Mouse (Mus musculus): ENCODE results near the gene Fitm1. TPM values are rescaled to one million over a fixed set of nuclear protein-coding genes. Genes with fewer than 3 reads are reported as not detected.

The Fitm1 gene
- polyA plus RNA-seq, 1 experiment from 2014 or later = 0.40 TPM

DNA sequence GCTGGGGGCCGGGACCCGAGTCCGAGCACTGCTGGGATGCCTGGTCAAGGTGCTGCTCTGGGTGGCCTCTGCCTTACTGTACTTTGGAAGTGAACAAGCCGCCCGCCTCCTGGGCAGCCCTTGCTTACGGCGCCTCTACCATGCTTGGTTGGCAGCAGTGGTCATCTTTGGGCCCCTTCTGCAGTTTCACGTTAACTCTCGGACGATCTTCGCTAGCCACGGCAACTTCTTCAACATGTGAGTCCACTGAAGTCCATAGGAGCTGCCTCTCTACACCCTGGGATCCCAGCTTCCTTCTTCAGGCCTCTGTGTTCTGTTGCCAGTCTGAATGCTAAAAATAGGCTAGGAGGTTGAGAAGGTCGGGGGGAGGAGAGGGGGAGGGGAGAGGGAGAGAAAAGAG, 294 bp downstream of the Fitm1 start:
- 84% methylated on average over 13 of the region's 13 CpGs for WGBS
- H3K27ac ChIP-seq = no peak overlapping the region
- no peak overlapping the region for H3K4me2 ChIP-seq
- no peaks in the 10 kb centered on the region for H3K9me3 ChIP-seq
- H3K4me1 ChIP-seq (replicated peaks) = peaks cover 29% of the 10 kb centered on the region
- H3K9ac ChIP-seq = 0 out of 2 replicates have a peak overlapping the region, but pooled peaks have one; percentile 0
- H3K36me3 ChIP-seq = peaks cover 15% of the 10 kb centered on the region
- H3K27me3 ChIP-seq = no peaks in the 10 kb centered on the region
- H3K4me3 ChIP-seq = no peak overlapping the region
- no peak for ATAC-seq (ENCODE audit: low FRiP score)

GRCm38 (mm10) chr14:55576376-55576775, 959 bp downstream of the Fitm1 start:
- Histone ChIP-seq H3K27me3 (no peaks in the 10 kb centered on the region), H3K4me3 (no peak overlapping the region), H3K4me2 (no peak overlapping the region), H3K36me3 (peaks cover 16% of the 10 kb centered on the region), H3K9ac (no peak overlapping the region), H3K27ac (no peak overlapping the region), H3K4me1 (replicated peaks) (peaks cover 29% of the 10 kb centered on the region), H3K9me3 (no peaks in the 10 kb centered on the region)
- no peak for ATAC-seq (ENCODE audit: low FRiP score)
- 84% methylated on average over 16 of the region's 16 CpGs for WGBS

GRCm38 (mm10) chr14:55577871-55578667, 2.7 kb downstream of the Fitm1 start, which contains the start of gene Psme1:
TSS of gene Psme1 (plus strand) at chr14:55578123.
- Histone ChIP-seq H3K4me3 (peak within 1 kb of the TSS; percentile 71), H3K36me3 (peaks cover 23% of the 10 kb centered on the region), H3K27ac (peak within 1 kb of the TSS; percentile 92), H3K27me3 (no peaks in the 10 kb centered on the region), H3K9ac (peak within 1 kb of the TSS; percentile 92), H3K4me1 (replicated peaks) (peaks cover 29% of the 10 kb centered on the region), H3K9me3 (no peaks in the 10 kb centered on the region), H3K4me2 (peak within 1 kb of the TSS; percentile 92)
- WGBS = 0% methylated on average over 32 of the region's 32 CpGs
- ATAC-seq (ENCODE audit: low FRiP score) = peak; percentile 91

- peak overlapping the region; percentile 92 for H3K4me2 ChIP-seq
- peak overlapping the region; percentile 92 for H3K27ac ChIP-seq
- peaks cover 29% of the 10 kb centered on the region for H3K4me1 ChIP-seq (replicated peaks)
- H3K4me3 ChIP-seq = peak overlapping the region; percentile 71
- H3K36me3 ChIP-seq = peaks cover 23% of the 10 kb centered on the region
- WGBS = 38% methylated on average over 6 of the region's 6 CpGs
- H3K9me3 ChIP-seq = no peaks in the 10 kb centered on the region
- peak; percentile 61 for ATAC-seq (ENCODE audit: low FRiP score)
- peak overlapping the region; percentile 92 for H3K9ac ChIP-seq
- no peaks in the 10 kb centered on the region for H3K27me3 ChIP-seq
These were observed 3.4 kb downstream of the Fitm1 start for GRCm38 (mm10) chr14:55578668-55579269.

DNA sequence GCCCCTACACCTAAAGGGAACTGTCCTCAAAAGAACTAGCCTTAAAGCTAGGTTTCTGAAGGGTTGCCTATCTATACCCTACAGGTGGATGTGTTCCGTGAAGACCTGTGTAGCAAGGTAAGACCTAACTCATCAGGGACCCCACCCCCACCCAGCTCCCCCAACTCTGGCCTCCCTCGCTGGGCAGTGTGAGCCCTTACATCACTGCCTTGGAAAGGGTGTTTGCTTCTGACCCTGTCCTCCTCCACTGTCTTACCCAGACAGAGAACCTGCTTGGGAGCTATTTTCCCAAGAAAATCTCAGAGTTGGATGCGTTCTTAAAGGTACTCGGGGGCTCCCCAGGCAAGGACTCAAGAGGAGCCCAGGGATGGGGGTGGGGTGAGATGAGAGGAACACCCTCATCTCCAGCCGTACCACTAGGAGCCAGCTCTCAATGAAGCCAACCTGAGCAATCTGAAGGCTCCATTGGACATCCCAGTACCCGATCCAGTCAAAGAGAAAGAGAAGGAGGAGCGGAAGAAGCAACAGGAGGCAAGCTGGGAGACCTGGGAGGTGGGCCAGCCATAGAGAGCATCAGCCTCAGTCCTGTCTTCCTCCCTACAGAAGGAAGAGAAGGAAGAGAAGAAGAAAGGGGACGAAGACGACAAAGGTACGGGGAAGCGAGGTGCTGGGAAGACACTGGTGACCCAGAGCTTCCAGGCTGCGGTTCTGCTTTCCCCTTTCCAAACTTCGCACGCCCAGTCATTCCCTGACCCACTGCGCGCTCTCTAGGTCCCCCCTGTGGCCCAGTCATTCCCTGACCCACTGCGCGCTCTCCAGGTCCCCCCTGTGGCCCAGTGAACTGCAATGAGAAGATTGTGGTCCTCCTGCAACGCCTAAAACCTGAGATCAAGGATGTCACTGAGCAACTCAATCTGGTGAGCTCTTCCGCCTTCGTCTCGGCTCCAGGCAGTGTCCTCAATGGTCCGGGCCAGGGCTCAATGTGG, 4.4 kb downstream of the Fitm1 start:
- H3K4me3 ChIP-seq = no peak overlapping the region
- no peak overlapping the region for H3K4me2 ChIP-seq
- 86% methylated on average over 23 of the region's 23 CpGs for WGBS
- no peak overlapping the region for H3K27ac ChIP-seq
- H3K4me1 ChIP-seq (replicated peaks) = peaks cover 34% of the 10 kb centered on the region
- 0 out of 2 replicates have a peak, but pooled peaks cover 3% of the 10 kb centered on the region for H3K27me3 ChIP-seq
- ATAC-seq (ENCODE audit: low FRiP score) = no peak
- no peaks in the 10 kb centered on the region for H3K9me3 ChIP-seq
- H3K36me3 ChIP-seq = peaks cover 23% of the 10 kb centered on the region
- H3K9ac ChIP-seq = no peak overlapping the region

DNA sequence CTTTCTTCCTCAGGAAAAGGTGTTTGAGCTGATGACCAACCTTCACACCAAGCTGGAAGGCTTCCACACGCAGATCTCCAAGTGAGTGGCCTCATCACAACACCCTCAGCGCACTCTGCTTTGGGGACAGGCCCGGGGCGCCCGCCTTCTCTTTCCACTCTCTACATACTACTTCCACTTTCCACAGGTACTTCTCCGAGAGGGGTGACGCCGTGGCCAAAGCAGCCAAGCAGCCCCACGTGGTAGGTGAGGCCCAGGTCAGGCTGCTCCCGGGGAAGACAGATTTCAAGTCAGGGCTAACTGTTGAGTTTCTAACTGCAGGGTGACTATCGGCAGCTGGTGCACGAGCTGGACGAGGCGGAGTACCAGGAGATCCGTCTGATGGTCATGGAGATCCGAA, 5.3 kb downstream of the Fitm1 start:
- 0 out of 2 replicates have a peak, but pooled peaks cover 6% of the 10 kb centered on the region for H3K27me3 ChIP-seq
- H3K27ac ChIP-seq = no peak overlapping the region
- H3K36me3 ChIP-seq = peaks cover 23% of the 10 kb centered on the region
- no peak for ATAC-seq (ENCODE audit: low FRiP score)
- no peaks in the 10 kb centered on the region for H3K9me3 ChIP-seq
- no peak overlapping the region for H3K4me2 ChIP-seq
- WGBS = 97% methylated on average over 16 of the region's 16 CpGs
- no peak overlapping the region for H3K4me3 ChIP-seq
- H3K9ac ChIP-seq = no peak overlapping the region
- peaks cover 35% of the 10 kb centered on the region for H3K4me1 ChIP-seq (replicated peaks)

DNA sequence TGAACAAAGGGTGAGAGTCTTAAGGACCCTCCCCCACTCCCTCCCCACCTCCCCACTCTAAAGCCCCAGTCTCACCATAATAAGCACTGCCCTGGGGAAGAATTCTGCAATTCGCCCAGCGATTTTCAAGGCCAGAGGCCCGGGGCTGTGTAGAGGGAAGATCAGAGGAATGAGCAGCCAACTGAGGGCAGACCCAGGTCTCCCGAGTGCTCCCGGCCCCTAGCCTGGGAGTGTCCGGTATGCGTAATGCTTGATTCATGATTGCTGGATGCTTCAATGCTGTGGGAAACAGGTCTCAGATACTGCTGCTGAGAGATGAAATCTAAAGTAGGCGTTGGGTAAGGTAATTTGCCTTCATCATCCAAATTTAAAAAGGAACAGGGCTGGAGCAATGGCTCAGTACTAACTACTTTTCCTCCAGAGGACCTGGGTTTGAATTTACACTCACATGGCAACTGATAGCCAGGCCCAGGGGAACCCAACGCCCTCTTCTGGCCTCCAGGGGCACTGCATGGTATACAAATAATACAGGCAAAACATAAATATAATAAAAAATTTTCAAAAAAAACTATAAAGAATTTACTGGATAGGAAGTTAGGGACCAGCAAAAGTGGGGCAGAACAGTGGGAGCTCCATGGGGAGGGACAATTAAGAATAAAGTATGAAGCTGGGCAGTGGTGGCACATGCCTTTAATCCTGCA, 6.7 kb downstream of the Fitm1 start:
- H3K4me1 ChIP-seq (replicated peaks) = peaks cover 35% of the 10 kb centered on the region
- H3K9me3 ChIP-seq = no peaks in the 10 kb centered on the region
- no peak overlapping the region for H3K27ac ChIP-seq
- H3K4me3 ChIP-seq = no peak overlapping the region
- H3K4me2 ChIP-seq = no peak overlapping the region
- no peak for ATAC-seq (ENCODE audit: low FRiP score)
- no peak overlapping the region for H3K9ac ChIP-seq
- H3K27me3 ChIP-seq = 0 out of 2 replicates have a peak, but pooled peaks cover 8% of the 10 kb centered on the region
- 74% methylated on average over 9 of the region's 9 CpGs for WGBS
- peaks cover 28% of the 10 kb centered on the region for H3K36me3 ChIP-seq

GRCm38 (mm10) chr14:55584303-55584701, 8.9 kb downstream of the Fitm1 start:
- 39% methylated on average over 5 of the region's 5 CpGs for WGBS
- peak overlapping the region; percentile 71 for H3K4me2 ChIP-seq
- H3K9ac ChIP-seq = peak overlapping the region; percentile 77
- H3K9me3 ChIP-seq = no peaks in the 10 kb centered on the region
- no peak overlapping the region for H3K27ac ChIP-seq
- peaks cover 39% of the 10 kb centered on the region for H3K36me3 ChIP-seq
- H3K4me1 ChIP-seq (replicated peaks) = peaks cover 21% of the 10 kb centered on the region
- H3K27me3 ChIP-seq = 0 out of 2 replicates have a peak, but pooled peaks cover 8% of the 10 kb centered on the region
- ATAC-seq (ENCODE audit: low FRiP score) = no peak
- H3K4me3 ChIP-seq = peak overlapping the region; percentile 47

DNA sequence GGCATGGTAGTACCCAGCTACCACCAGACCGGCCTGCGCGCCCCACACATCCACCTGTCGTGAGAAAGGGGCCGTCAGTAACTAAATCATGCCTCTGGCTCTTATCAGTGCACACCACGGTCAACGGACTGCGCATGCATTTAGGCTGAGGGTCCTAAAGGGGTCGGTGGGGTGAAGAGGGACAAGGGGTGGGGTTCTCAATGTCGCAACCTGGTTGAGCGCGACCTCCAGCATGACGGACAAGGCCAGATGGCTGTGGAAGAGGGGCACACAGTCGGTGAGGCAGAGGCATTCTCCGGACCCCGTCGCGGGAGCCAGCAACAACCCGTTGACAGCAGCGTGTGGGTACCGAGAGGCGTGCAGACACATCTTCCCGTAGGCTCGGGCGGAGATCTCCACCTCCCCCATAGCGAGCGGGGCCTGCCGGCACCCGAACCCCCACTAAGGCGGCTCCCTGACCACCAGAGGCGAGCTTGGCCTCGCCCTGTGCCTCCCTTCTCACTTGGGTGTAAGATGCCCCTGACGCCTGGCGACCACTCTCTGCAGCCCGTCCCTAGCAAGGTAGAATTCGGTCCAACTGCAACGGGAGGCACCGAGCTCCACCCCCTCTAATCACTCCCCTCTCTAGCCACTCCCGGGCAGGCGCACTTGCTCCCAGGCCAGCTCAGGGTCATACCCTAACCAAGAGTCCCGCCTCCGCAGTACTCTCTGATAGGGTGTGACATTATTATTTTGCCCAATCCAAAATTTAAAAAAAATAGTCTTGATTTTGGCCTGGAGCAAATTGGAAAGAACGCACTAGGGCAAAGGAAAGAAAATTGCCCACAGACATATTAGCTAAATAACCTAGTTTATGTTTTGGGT, 9.5 kb downstream of the Fitm1 start, which contains the start of gene Emc9:
Gene Emc9 (minus strand): TSS at position 601 of the 864 bp plus-strand sequence.
- peak within 1 kb of the TSS; percentile 47 for H3K4me3 ChIP-seq
- peak within 1 kb of the TSS; percentile 44 for H3K27ac ChIP-seq
- H3K9ac ChIP-seq = peak within 1 kb of the TSS; percentile 77
- ATAC-seq (ENCODE audit: low FRiP score) = peak; percentile 65
- peak within 1 kb of the TSS; percentile 71 for H3K4me2 ChIP-seq
- 3% methylated on average over 42 of the region's 43 CpGs for WGBS
- H3K9me3 ChIP-seq = no peaks in the 10 kb centered on the region
- H3K36me3 ChIP-seq = peaks cover 38% of the 10 kb centered on the region
- peaks cover 21% of the 10 kb centered on the region for H3K4me1 ChIP-seq (replicated peaks)
- 0 out of 2 replicates have a peak, but pooled peaks cover 8% of the 10 kb centered on the region for H3K27me3 ChIP-seq

- peak overlapping the region; percentile 47; the same call in 1 of the 2 replicates for H3K4me3 ChIP-seq
- H3K4me2 ChIP-seq = peak overlapping the region; percentile 71; the same call in 1 of the 2 replicates
- H3K36me3 ChIP-seq = peaks cover 32% of the 10 kb centered on the region
- H3K9me3 ChIP-seq = no peaks in the 10 kb centered on the region
- WGBS = 70% methylated on average over 6 of the region's 6 CpGs
- no peak overlapping the region for H3K27ac ChIP-seq
- H3K27me3 ChIP-seq = 0 out of 2 replicates have a peak, but pooled peaks cover 8% of the 10 kb centered on the region
- H3K9ac ChIP-seq = no peak overlapping the region
- peaks cover 26% of the 10 kb centered on the region for H3K4me1 ChIP-seq (replicated peaks)
- no peak for ATAC-seq (ENCODE audit: low FRiP score)
These were observed 10.1 kb downstream of the Fitm1 start for GRCm38 (mm10) chr14:55585566-55585960.

All from hindbrain, embryonic 13.5 days (tissue).